Mouse (Mus musculus): Measurements from ENCODE around the gene Sdk2. TPM values are rescaled to one million over a fixed set of nuclear protein-coding genes. Genes with fewer than 3 reads are reported as not detected.

The Sdk2 gene
- total and polyA plus RNA-seq, 3 experiments: 0.22 TPM; not detected in 2

DNA sequence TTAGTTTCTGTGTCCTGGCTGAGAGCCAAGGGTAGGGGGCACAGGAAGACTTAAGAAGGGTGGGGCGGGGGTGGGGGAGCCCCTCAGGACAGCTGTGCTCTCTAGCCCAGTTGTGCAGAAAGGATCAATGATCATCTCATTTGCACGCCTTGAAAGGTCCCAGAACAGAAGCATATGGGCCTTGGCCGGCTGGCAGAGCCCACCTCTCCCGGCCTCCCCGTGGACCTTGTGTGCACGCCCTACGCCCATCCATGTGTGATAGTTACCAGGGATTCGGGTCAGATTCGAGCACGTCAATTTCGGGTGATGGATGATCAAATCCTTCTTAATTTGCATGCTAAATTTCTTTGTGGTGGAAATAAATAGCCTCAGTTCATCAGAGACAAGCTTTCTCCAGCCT is 136.7 kb downstream of the Sdk2 start:
- peaks cover 88% of the 10 kb centered on the region for H3K9me3 ChIP-seq (replicated peaks)
- no peaks in the 10 kb centered on the region for H3K4me1 ChIP-seq (ENCODE audit: insufficient read depth, low read depth, low read length)
- DNase-seq (ENCODE audit: low spot score) (no peak), ATAC-seq (ENCODE audit: extremely low read depth, insufficient number of reproducible peaks, low FRiP score, poor library complexity, severe bottlenecking) (no peak)
- H3K27me3 ChIP-seq (ENCODE audit: insufficient read depth, low read length): no peaks in the 10 kb centered on the region
- no peaks in the 10 kb centered on the region for H3K36me3 ChIP-seq (replicated peaks)
- TF ChIP-seq TAL1 (conservative IDR thresholded peaks at IDR 0.05; ENCODE audit: low read depth, low read length) (no peak), CTCF (IDR thresholded peaks at IDR 0.05; ENCODE audit: low read depth, low read length) (no peak)
- no peak overlapping the region for H3K4me3 ChIP-seq (ENCODE audit: low read depth, low read length)

DNA sequence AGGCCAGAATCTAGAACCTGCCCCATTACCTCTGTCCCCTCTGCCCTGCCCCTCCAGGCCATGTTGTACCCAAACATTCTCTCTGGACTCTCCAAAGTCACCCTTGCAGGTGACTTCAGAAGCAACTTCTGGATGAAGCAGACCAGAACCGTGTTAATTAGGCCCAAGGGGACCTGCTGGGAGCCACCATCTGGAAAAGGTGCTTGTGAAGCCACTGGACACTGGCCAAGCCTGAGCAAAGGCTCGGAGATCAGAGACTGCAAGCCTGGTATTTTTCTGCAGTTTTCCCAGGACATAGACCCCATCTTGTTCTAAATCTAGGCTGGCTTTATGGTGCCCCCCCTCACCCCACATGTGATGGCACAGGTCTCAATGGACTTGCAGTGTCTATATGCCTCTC is 138.0 kb downstream of the Sdk2 start:
- no peak for ATAC-seq (ENCODE audit: extremely low read depth, insufficient number of reproducible peaks, low FRiP score, poor library complexity, severe bottlenecking)
- no peak for DNase-seq (ENCODE audit: low spot score)
- TF ChIP-seq CTCF (IDR thresholded peaks at IDR 0.05; ENCODE audit: low read depth, low read length) (no peak), TAL1 (conservative IDR thresholded peaks at IDR 0.05; ENCODE audit: low read depth, low read length) (no peak), GATA1 (IDR thresholded peaks at IDR 0.05; ENCODE audit: borderline replicate concordance, low read length) (no peak), POLR2AphosphoS5 (IDR thresholded peaks at IDR 0.05; ENCODE audit: insufficient replicate concordance, low read depth, low read length) (no peak), GATA2 (IDR thresholded peaks at IDR 0.05; ENCODE audit: borderline replicate concordance, low read depth, low read length) (no peak)
- Histone ChIP-seq H3K36me3 (replicated peaks) (no peaks in the 10 kb centered on the region), H3K27me3 (ENCODE audit: insufficient read depth, low read length) (no peaks in the 10 kb centered on the region), H3K4me1 (ENCODE audit: insufficient read depth, low read depth, low read length) (no peaks in the 10 kb centered on the region), H3K4me3 (ENCODE audit: low read depth, low read length) (no peak overlapping the region), H3K9me3 (replicated peaks) (peaks cover 88% of the 10 kb centered on the region)

DNA sequence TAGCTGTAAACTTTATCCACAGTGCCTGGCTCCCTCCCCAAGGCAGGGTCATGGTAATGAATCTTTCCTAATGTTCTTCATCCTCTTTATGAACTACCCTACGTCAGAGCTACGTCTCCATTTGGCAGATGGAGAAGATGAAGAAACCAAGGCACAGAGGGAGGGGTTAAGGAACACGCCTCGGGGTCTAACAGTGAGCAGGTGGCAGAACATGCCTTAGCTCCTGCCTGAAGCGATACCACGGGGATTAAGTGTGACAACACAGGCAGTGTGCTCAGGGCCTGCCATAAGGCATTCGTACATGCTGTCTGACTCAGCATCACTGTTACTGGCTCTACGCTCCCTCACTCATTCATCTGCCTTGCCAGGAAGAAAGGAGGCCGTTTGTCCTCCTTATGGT is 138.6 kb downstream of the Sdk2 start:
- DNase-seq (ENCODE audit: low spot score): no peak
- Histone ChIP-seq H3K4me1 (ENCODE audit: insufficient read depth, low read depth, low read length) (no peaks in the 10 kb centered on the region), H3K4me3 (ENCODE audit: low read depth, low read length) (no peak overlapping the region; the same call in 1 of the 2 replicates), H3K36me3 (replicated peaks) (no peaks in the 10 kb centered on the region), H3K27me3 (ENCODE audit: insufficient read depth, low read length) (no peaks in the 10 kb centered on the region), H3K9me3 (replicated peaks) (peaks cover 89% of the 10 kb centered on the region)
- ATAC-seq (ENCODE audit: extremely low read depth, insufficient number of reproducible peaks, low FRiP score, poor library complexity, severe bottlenecking): no peak
- TF ChIP-seq POLR2AphosphoS5 (IDR thresholded peaks at IDR 0.05; ENCODE audit: insufficient replicate concordance, low read depth, low read length) (no peak), TAL1 (conservative IDR thresholded peaks at IDR 0.05; ENCODE audit: low read depth, low read length) (no peak), GATA2 (IDR thresholded peaks at IDR 0.05; ENCODE audit: borderline replicate concordance, low read depth, low read length) (no peak), CTCF (IDR thresholded peaks at IDR 0.05; ENCODE audit: low read depth, low read length) (no peak), GATA1 (IDR thresholded peaks at IDR 0.05; ENCODE audit: borderline replicate concordance, low read length) (no peak)

DNA sequence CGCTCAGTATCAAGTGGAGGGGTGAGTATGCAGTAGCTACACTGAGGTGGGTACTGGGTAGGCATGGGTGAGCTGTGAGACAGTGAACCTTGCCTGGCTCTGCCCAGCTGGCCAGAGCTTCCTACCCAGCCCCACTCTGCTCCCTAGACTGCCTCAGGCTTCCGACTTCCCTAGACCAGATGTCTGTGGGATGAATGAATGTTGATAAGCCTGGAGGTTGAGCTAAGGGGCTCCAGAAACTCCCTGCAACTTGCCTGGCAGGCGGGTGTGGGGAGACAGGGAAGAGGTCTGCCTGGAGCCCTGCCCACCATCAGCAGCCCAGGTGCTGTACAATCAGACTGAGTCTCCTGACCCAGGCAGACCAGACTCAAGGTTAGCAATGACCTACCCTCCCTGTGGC is 139.0 kb downstream of the Sdk2 start:
- no peak for DNase-seq (ENCODE audit: low spot score)
- H3K4me3 ChIP-seq (ENCODE audit: low read depth, low read length): no peak overlapping the region
- TF ChIP-seq GATA2 (IDR thresholded peaks at IDR 0.05; ENCODE audit: borderline replicate concordance, low read depth, low read length) (no peak), POLR2AphosphoS5 (IDR thresholded peaks at IDR 0.05; ENCODE audit: insufficient replicate concordance, low read depth, low read length) (no peak), GATA1 (IDR thresholded peaks at IDR 0.05; ENCODE audit: borderline replicate concordance, low read length) (no peak), TAL1 (conservative IDR thresholded peaks at IDR 0.05; ENCODE audit: low read depth, low read length) (no peak)
- no peak for ATAC-seq (ENCODE audit: extremely low read depth, insufficient number of reproducible peaks, low FRiP score, poor library complexity, severe bottlenecking)
- H3K9me3 ChIP-seq (replicated peaks): peaks cover 89% of the 10 kb centered on the region
- H3K36me3 ChIP-seq (replicated peaks): no peaks in the 10 kb centered on the region
- no peaks in the 10 kb centered on the region for H3K4me1 ChIP-seq (ENCODE audit: insufficient read depth, low read depth, low read length)
- H3K27me3 ChIP-seq (ENCODE audit: insufficient read depth, low read length): no peaks in the 10 kb centered on the region

DNA sequence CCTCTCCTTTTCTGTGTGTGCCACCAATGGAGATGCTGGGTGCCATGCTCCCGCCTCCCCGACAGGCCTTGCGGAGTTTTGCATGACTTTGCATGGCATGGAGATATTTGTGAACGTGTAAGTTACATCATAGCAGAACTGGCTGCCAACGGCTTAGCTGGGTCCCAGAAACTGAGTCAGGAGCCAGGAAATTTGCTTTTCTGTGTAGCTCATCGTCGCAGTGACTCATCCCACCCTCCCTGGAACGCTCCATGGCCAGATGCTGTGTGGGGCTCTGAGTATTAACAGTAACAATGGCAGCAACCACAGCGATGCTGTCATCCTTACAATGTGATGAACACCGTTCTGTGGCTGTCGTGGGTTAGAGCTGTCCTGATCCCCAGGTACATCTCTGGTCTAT is 139.6 kb downstream of the Sdk2 start:
- TF ChIP-seq GATA1 (IDR thresholded peaks at IDR 0.05; ENCODE audit: borderline replicate concordance, low read length): no peak
- Histone ChIP-seq H3K4me1 (ENCODE audit: insufficient read depth, low read depth, low read length) (no peaks in the 10 kb centered on the region), H3K9me3 (replicated peaks) (peaks cover 90% of the 10 kb centered on the region), H3K4me3 (ENCODE audit: low read depth, low read length) (no peak overlapping the region), H3K36me3 (replicated peaks) (no peaks in the 10 kb centered on the region), H3K27me3 (ENCODE audit: insufficient read depth, low read length) (no peaks in the 10 kb centered on the region)
- no peak for ATAC-seq (ENCODE audit: extremely low read depth, insufficient number of reproducible peaks, low FRiP score, poor library complexity, severe bottlenecking)
- no peak for DNase-seq (ENCODE audit: low spot score)

DNA sequence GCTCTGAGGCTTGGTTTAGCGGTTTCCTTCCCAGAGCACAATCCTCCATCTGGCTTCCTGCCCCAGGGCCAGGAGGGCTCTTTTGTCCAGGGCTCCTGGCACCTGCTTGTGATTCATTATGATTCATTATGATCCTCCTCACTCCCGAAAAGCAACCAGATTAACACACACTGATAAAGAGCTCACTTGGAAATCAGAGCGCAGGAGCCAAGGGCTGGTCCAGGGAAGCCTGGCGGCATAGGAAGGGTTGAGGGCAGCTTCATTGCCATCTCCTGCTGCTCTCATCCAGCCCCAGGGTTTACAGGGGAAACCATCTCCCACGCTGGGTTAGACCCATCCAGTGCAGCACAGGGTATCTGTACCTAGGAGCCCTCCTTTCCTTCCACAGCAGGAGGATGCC is 143.7 kb downstream of the Sdk2 start:
- TF ChIP-seq POLR2AphosphoS5 (IDR thresholded peaks at IDR 0.05; ENCODE audit: insufficient replicate concordance, low read depth, low read length) (no peak), GATA2 (IDR thresholded peaks at IDR 0.05; ENCODE audit: borderline replicate concordance, low read depth, low read length) (no peak), GATA1 (IDR thresholded peaks at IDR 0.05; ENCODE audit: borderline replicate concordance, low read length) (no peak), TAL1 (conservative IDR thresholded peaks at IDR 0.05; ENCODE audit: low read depth, low read length) (no peak), CTCF (IDR thresholded peaks at IDR 0.05; ENCODE audit: low read depth, low read length) (no peak)
- no peak for ATAC-seq (ENCODE audit: extremely low read depth, insufficient number of reproducible peaks, low FRiP score, poor library complexity, severe bottlenecking)
- no peaks in the 10 kb centered on the region for H3K36me3 ChIP-seq (replicated peaks)
- no peak for DNase-seq (ENCODE audit: low spot score)
- peaks cover 72% of the 10 kb centered on the region for H3K9me3 ChIP-seq (replicated peaks)
- H3K27me3 ChIP-seq (ENCODE audit: insufficient read depth, low read length): no peaks in the 10 kb centered on the region
- H3K4me1 ChIP-seq (ENCODE audit: insufficient read depth, low read depth, low read length): no peaks in the 10 kb centered on the region
- no peak overlapping the region for H3K4me3 ChIP-seq (ENCODE audit: low read depth, low read length)

DNA sequence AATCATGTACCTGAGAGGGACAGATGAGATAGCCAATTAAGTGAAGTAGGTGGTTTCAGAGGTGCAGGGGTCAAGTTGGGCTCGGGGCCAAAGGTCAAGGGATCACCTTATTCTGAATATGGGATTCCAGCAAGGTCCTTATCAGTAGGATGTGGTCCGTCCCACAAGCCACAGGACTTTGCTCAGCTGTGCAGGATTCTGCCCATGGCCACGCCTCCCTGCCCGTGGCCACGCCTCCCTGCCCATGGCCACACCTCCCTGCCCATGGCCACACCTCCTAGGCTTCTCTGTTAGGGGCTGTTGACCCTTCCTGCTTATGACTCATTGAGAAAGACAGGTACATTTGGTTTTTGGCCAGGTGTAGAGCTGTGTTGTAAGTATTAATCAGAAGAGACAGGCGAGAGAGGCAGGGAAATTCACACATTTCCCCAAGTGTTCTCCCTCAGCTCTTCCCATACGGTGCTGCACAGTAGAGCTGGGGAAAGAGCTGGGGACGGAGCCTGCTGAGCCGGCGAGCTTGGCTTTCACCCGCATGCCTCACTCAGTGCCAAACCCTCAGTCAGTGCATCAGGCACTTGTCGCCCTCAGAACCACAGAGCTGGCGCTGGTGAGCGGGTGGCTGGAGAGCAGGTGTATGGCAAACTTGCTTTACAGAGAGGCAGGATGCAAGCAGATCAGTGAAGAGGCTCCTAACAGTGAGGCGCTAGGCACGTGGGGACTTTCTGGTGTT is 163.6 kb downstream of the Sdk2 start:
- no peak for DNase-seq (ENCODE audit: low spot score)

More for the DNA sequence above, 163.6 kb downstream of the Sdk2 start:
- H3K36me3 ChIP-seq (replicated peaks): no peaks in the 10 kb centered on the region
- H3K9me3 ChIP-seq (replicated peaks): peaks cover 77% of the 10 kb centered on the region
- no peaks in the 10 kb centered on the region for H3K4me1 ChIP-seq (ENCODE audit: insufficient read depth, low read depth, low read length)
- TF ChIP-seq TAL1 (conservative IDR thresholded peaks at IDR 0.05; ENCODE audit: low read depth, low read length) (no peak), CTCF (IDR thresholded peaks at IDR 0.05; ENCODE audit: low read depth, low read length) (no peak), POLR2AphosphoS5 (IDR thresholded peaks at IDR 0.05; ENCODE audit: insufficient replicate concordance, low read depth, low read length) (no peak), GATA1 (IDR thresholded peaks at IDR 0.05; ENCODE audit: borderline replicate concordance, low read length) (no peak), GATA2 (IDR thresholded peaks at IDR 0.05; ENCODE audit: borderline replicate concordance, low read depth, low read length) (no peak)
- H3K4me3 ChIP-seq (ENCODE audit: low read depth, low read length): no peak overlapping the region; the same call in 1 of the 2 replicates
- no peak for ATAC-seq (ENCODE audit: extremely low read depth, insufficient number of reproducible peaks, low FRiP score, poor library complexity, severe bottlenecking)
- H3K27me3 ChIP-seq (ENCODE audit: insufficient read depth, low read length): no peaks in the 10 kb centered on the region

Measured in G1E (cell line).